Mouse (Mus musculus): ENCODE data around the gene Numb. TPM values are rescaled to one million over a fixed set of nuclear protein-coding genes. Genes with fewer than 3 reads are reported as not detected.

Numb gene
- polyA plus RNA-seq, 1 experiment, result 24.5 TPM

GRCm38 (mm10) chr12:83760201-83760600 lies 161.5 kb downstream of the Numb start:
- Histone ChIP-seq H3K4me3 (ENCODE audit: control insufficient read depth, low read depth, low read length) (no peak overlapping the region), H3K36me3 (ENCODE audit: control insufficient read depth, insufficient read depth, low read length) (no peaks in the 10 kb centered on the region), H3K4me1 (ENCODE audit: control insufficient read depth, insufficient read depth, low read length) (peaks cover 7% of the 10 kb centered on the region), H3K27ac (ENCODE audit: control insufficient read depth, insufficient read depth, low read depth, low read length) (no peak overlapping the region), H3K27me3 (ENCODE audit: control insufficient read depth, insufficient read depth, low read length) (no peaks in the 10 kb centered on the region)
- TF ChIP-seq POLR2A (IDR thresholded peaks at IDR 0.05; ENCODE audit: control insufficient read depth, low read depth, low read length) (no peak), CTCF (IDR thresholded peaks at IDR 0.05; ENCODE audit: control insufficient read depth, insufficient read depth, insufficient replicate concordance, low read depth, low read length) (no peak)

GRCm38 (mm10) chr12:83758735-83759134 lies 163.0 kb downstream of the Numb start:
- H3K27ac ChIP-seq (ENCODE audit: control insufficient read depth, insufficient read depth, low read depth, low read length), result no peak overlapping the region
- H3K27me3 ChIP-seq (ENCODE audit: control insufficient read depth, insufficient read depth, low read length), result no peaks in the 10 kb centered on the region
- H3K36me3 ChIP-seq (ENCODE audit: control insufficient read depth, insufficient read depth, low read length), result no peaks in the 10 kb centered on the region
- peaks cover 7% of the 10 kb centered on the region for H3K4me1 ChIP-seq (ENCODE audit: control insufficient read depth, insufficient read depth, low read length)
- TF ChIP-seq CTCF (IDR thresholded peaks at IDR 0.05; ENCODE audit: control insufficient read depth, insufficient read depth, insufficient replicate concordance, low read depth, low read length), result no peak
- no peak overlapping the region for H3K4me3 ChIP-seq (ENCODE audit: control insufficient read depth, low read depth, low read length)

- TF ChIP-seq POLR2A (IDR thresholded peaks at IDR 0.05; ENCODE audit: control insufficient read depth, low read depth, low read length), result no peak
- no peak for TF ChIP-seq CTCF (IDR thresholded peaks at IDR 0.05; ENCODE audit: control insufficient read depth, insufficient read depth, insufficient replicate concordance, low read depth, low read length)
- Histone ChIP-seq H3K4me3 (ENCODE audit: control insufficient read depth, low read depth, low read length) (no peak overlapping the region), H3K4me1 (ENCODE audit: control insufficient read depth, insufficient read depth, low read length) (no peaks in the 10 kb centered on the region), H3K36me3 (ENCODE audit: control insufficient read depth, insufficient read depth, low read length) (no peaks in the 10 kb centered on the region), H3K27ac (ENCODE audit: control insufficient read depth, insufficient read depth, low read depth, low read length) (no peak overlapping the region), H3K27me3 (ENCODE audit: control insufficient read depth, insufficient read depth, low read length) (no peaks in the 10 kb centered on the region)
These were observed 169.2 kb downstream of the Numb start for GRCm38 (mm10) chr12:83752495-83752894.

- Histone ChIP-seq H3K4me3 (ENCODE audit: control insufficient read depth, low read depth, low read length) (no peak overlapping the region), H3K4me1 (ENCODE audit: control insufficient read depth, insufficient read depth, low read length) (no peaks in the 10 kb centered on the region), H3K27me3 (ENCODE audit: control insufficient read depth, insufficient read depth, low read length) (no peaks in the 10 kb centered on the region), H3K36me3 (ENCODE audit: control insufficient read depth, insufficient read depth, low read length) (no peaks in the 10 kb centered on the region), H3K27ac (ENCODE audit: control insufficient read depth, insufficient read depth, low read depth, low read length) (no peak overlapping the region)
- no peak for TF ChIP-seq CTCF (IDR thresholded peaks at IDR 0.05; ENCODE audit: control insufficient read depth, insufficient read depth, insufficient replicate concordance, low read depth, low read length)
- no peak for TF ChIP-seq POLR2A (IDR thresholded peaks at IDR 0.05; ENCODE audit: control insufficient read depth, low read depth, low read length)
These were observed 172.5 kb downstream of the Numb start for GRCm38 (mm10) chr12:83749186-83749585.

Other genes with a start within 250 kb of the Numb start
- 109 and 110 TPM in 2 replicates for gene Psen1, start 233.8 kb downstream of the Numb start, polyA plus RNA-seq (2012; rRNA removed)
- gene Papln, start 158.3 kb downstream of the Numb start, polyA plus RNA-seq (2012; rRNA removed), result 7.6 and 9.9 TPM in 2 replicates
- gene Riox1, start 28.7 kb upstream of the Numb start, polyA plus RNA-seq (2012; rRNA removed), result 2.4 and 2.9 TPM in 2 replicates
- gene Heatr4, start 62.9 kb upstream of the Numb start, polyA plus RNA-seq (2012; rRNA removed), result 33.7 and 40.7 TPM in 2 replicates
- 0.94 and 1.6 TPM in 2 replicates for gene Acot2, start 65.9 kb upstream of the Numb start, polyA plus RNA-seq (2012; rRNA removed)
- gene Acot1, start 87.6 kb upstream of the Numb start, polyA plus RNA-seq (2012; rRNA removed), result 0.73 and 1.8 TPM in 2 replicates
- gene Acot4, start 116.4 kb upstream of the Numb start, polyA plus RNA-seq (2012; rRNA removed), result 0.02 and 0.11 TPM in 2 replicates
- not detected in 2 replicates for gene Gm49366, start 117.0 kb upstream of the Numb start, polyA plus RNA-seq (2012; rRNA removed)
- not detected in 2 replicates for gene Acot3, start 130.2 kb upstream of the Numb start, polyA plus RNA-seq (2012; rRNA removed)
- gene Acot5, start 147.4 kb upstream of the Numb start, polyA plus RNA-seq (2012; rRNA removed), result not detected in 2 replicates
- gene Acot6, start 178.7 kb upstream of the Numb start, polyA plus RNA-seq (2012; rRNA removed), result 0.41 and 0.47 TPM in 2 replicates
- 6.5 and 8.2 TPM in 2 replicates for gene Dnal1, start 192.4 kb upstream of the Numb start, polyA plus RNA-seq (2012; rRNA removed)
- 20.5 and 23.3 TPM in 2 replicates for gene Pnma1, start 226.6 kb upstream of the Numb start, polyA plus RNA-seq (2012; rRNA removed)

All from testis, adult 2 months (tissue).